Mouse (Mus musculus) liver, adult 2 months (tissue): ENCODE results near the gene Mamstr.

Source experiments
- CTCF ChIP-seq: fragments of 200-500 bp; IDR thresholded peaks from 2 replicates; pipeline ENCODE4 v1.5.1; 2011; ENCODE audit warnings: low read depth, low read length, control low read depth
- POLR2A ChIP-seq: fragments of 200-500 bp; IDR thresholded peaks from 2 replicates; pipeline ENCODE4 v1.6.1; 2011; ENCODE audit warnings: low read length, control low read depth; ENCODE audit not compliant: insufficient read depth; ENCODE audit errors: extremely low read depth

- TF ChIP-seq POLR2A (no peak), CTCF (no peak)
Measured at GRCm38 (mm10) chr7:45617042-45617695, 22.6 kb upstream of the Mamstr start, which contains the start of gene Fut1.
